In genomic region chr1:92545929-92546328, GRCm38 (mm10) we compare ENCODE assay signal across 35 mouse cellular contexts. TPM values are rescaled to one million over a fixed set of nuclear protein-coding genes. Genes with fewer than 3 reads are reported as not detected.
DNase-seq lines count a peak whose midpoint lies in the region; ATAC-seq lines count a peak whose summit lies in the region.
"Had no signal": no experiment of that assay in that cellular context is flagged by ENCODE, and none has a peak within 500 bp of the region (broad histone marks: within the 10 kb centered on the region; RNA-seq: fewer than 3 reads in every experiment).

No protein-coding gene starts in this region.

- ATAC-seq in embryonic facial prominence, embryonic 14.5 days (ENCODE audit: low read depth), result peak; percentile 81
- ATAC-seq: forebrain, embryonic 15.5 days; hindbrain, postnatal 0 days; inflammation-experienced regulatory T-cells, adult 6 months; intestine, embryonic 16.5 days had no signal

- H3K9me3 ChIP-seq in embryonic facial prominence, embryonic 14.5 days (ENCODE audit: control insufficient read depth, low read length), result 0 out of 2 replicates have a peak, but pooled peaks cover 4% of the 10 kb centered on the region
- H3K9me3 ChIP-seq in embryonic facial prominence, embryonic 10.5 days, result no peaks in the 10 kb centered on the region
- H3K9me3 ChIP-seq in limb, embryonic 10.5 days (replicated peaks), result no peaks in the 10 kb centered on the region
- H3K9me3 ChIP-seq: forebrain, embryonic 12.5 days; forebrain, embryonic 15.5 days; heart, embryonic 10.5 days; heart, embryonic 13.5 days had no signal

- H3K27ac ChIP-seq in embryonic facial prominence, embryonic 14.5 days (replicated peaks; ENCODE audit: low read depth, low read length), result no peak overlapping the region
- H3K27ac ChIP-seq in embryonic facial prominence, embryonic 10.5 days (replicated peaks), result no peak overlapping the region
- H3K27ac ChIP-seq in limb, embryonic 10.5 days, result no peak overlapping the region
- H3K27ac ChIP-seq: forebrain, embryonic 12.5 days; forebrain, embryonic 15.5 days; heart, embryonic 10.5 days; heart, embryonic 13.5 days; hindbrain, embryonic 14.5 days; hindbrain, postnatal 0 days had no signal

- no peaks in the 10 kb centered on the region for H3K4me1 ChIP-seq in embryonic facial prominence, embryonic 14.5 days (ENCODE audit: control insufficient read depth, insufficient read depth, low read length)
- H3K4me1 ChIP-seq in embryonic facial prominence, embryonic 10.5 days, result no peaks in the 10 kb centered on the region
- no peaks in the 10 kb centered on the region for H3K4me1 ChIP-seq in limb, embryonic 10.5 days
- H3K4me1 ChIP-seq: forebrain, embryonic 12.5 days; forebrain, embryonic 15.5 days; heart, embryonic 10.5 days; heart, embryonic 13.5 days had no signal

- no peaks in the 10 kb centered on the region for H3K36me3 ChIP-seq in embryonic facial prominence, embryonic 14.5 days (ENCODE audit: control insufficient read depth, insufficient read depth, low read length)
- no peaks in the 10 kb centered on the region for H3K36me3 ChIP-seq in embryonic facial prominence, embryonic 10.5 days (replicated peaks)
- no peaks in the 10 kb centered on the region for H3K36me3 ChIP-seq in limb, embryonic 10.5 days
- H3K36me3 ChIP-seq: forebrain, embryonic 12.5 days; forebrain, embryonic 15.5 days; heart, embryonic 10.5 days; heart, embryonic 13.5 days had no signal

- no peak overlapping the region for H3K9ac ChIP-seq in embryonic facial prominence, embryonic 14.5 days (ENCODE audit: low read depth, low read length)
- H3K9ac ChIP-seq: forebrain, embryonic 12.5 days; forebrain, embryonic 15.5 days; heart, embryonic 13.5 days; hindbrain, embryonic 14.5 days had no signal

- 82% methylated on average over 2 of the region's 2 CpGs for WGBS in embryonic facial prominence, embryonic 14.5 days
- 83% methylated on average over 2 of the region's 2 CpGs for WGBS in embryonic facial prominence, embryonic 10.5 days
- 89% methylated on average over 2 of the region's 2 CpGs for WGBS in limb, embryonic 10.5 days

- H3K4me2 ChIP-seq in embryonic facial prominence, embryonic 14.5 days (ENCODE audit: low read depth, low read length), result no peak overlapping the region
- H3K4me2 ChIP-seq: forebrain, embryonic 12.5 days; forebrain, embryonic 15.5 days; heart, embryonic 13.5 days; hindbrain, embryonic 14.5 days had no signal

- peak; percentile 42 for DNase-seq in adrenal gland, adult 2 months
- no peak for DNase-seq in adrenal gland, adult 8-10 months
- DNase-seq in embryonic facial prominence, embryonic 14.5 days (ENCODE audit: low spot score), result peak; percentile 34
- no peak for DNase-seq in embryonic facial prominence, embryonic 10.5 days (ENCODE audit: low spot score)
- peak; percentile 13 to 22 for DNase-seq in adrenal gland, postnatal 36 days
- no peak for DNase-seq in limb, embryonic 10.5 days (ENCODE audit: low spot score)
- no peak for DNase-seq in MN1 (ENCODE audit: low spot score)
- DNase-seq: B cell, adult 2 months; cerebellum, adult 11-12 months; cerebellum, adult 8-10 months; cerebellum, postnatal 36 days; embryo, embryonic 11 days; gastrocnemius, postnatal 25 days; heart, adult 18-20 months; heart, postnatal 14 days; heart, postnatal 4 days; kidney, adult 18-20 months; kidney, adult 9 months had no signal

- H3K27me3 ChIP-seq in embryonic facial prominence, embryonic 14.5 days (replicated peaks; ENCODE audit: control insufficient read depth, insufficient read depth, low read length), result no peaks in the 10 kb centered on the region
- H3K27me3 ChIP-seq in embryonic facial prominence, embryonic 10.5 days (replicated peaks; ENCODE audit: low read depth, poor library complexity, severe bottlenecking), result no peaks in the 10 kb centered on the region
- no peaks in the 10 kb centered on the region for H3K27me3 ChIP-seq in limb, embryonic 10.5 days (ENCODE audit: low read depth, poor library complexity, severe bottlenecking)
- H3K27me3 ChIP-seq: forebrain, embryonic 12.5 days; forebrain, embryonic 15.5 days; heart, embryonic 13.5 days had no signal

- no peak overlapping the region for H3K4me3 ChIP-seq in embryonic facial prominence, embryonic 14.5 days (ENCODE audit: low read depth, low read length)
- H3K4me3 ChIP-seq in embryonic facial prominence, embryonic 10.5 days, result no peak overlapping the region
- H3K4me3 ChIP-seq in limb, embryonic 10.5 days, result no peak overlapping the region
- H3K4me3 ChIP-seq: erythroblast, embryonic 14.5 days; forebrain, embryonic 12.5 days; forebrain, embryonic 15.5 days; heart, embryonic 10.5 days; heart, embryonic 13.5 days had no signal

RNA-seq across cellular contexts. Expression of gene Olfr1413, which starts 25.2 kb away (rescaled TPM):
- not detected for total RNA-seq in adrenal gland, adult 2 months (2021)
- polyA plus RNA-seq in adrenal gland, adult 2 months (2012; rRNA removed), result not detected in 2 replicates
- not detected for total RNA-seq in adrenal gland, adult 8-10 months (2022)
- not detected in 2 replicates for polyA plus RNA-seq in embryonic facial prominence, embryonic 14.5 days (2014; fragmentation: Nextera tagmentation; extraction: Ambion mirVana)
- polyA plus RNA-seq in embryonic facial prominence, embryonic 10.5 days (2016; fragmentation: Nextera tagmentation; extraction: Ambion mirVana), result not detected in 2 replicates
- total RNA-seq in adrenal gland, postnatal 36 days (2021), result not detected
- not detected in 2 replicates for polyA plus RNA-seq in limb, embryonic 10.5 days (2016; fragmentation: Nextera tagmentation; extraction: Ambion mirVana)
- total RNA-seq: CH12.LX; gastrocnemius, adult 8-10 months; gastrocnemius, postnatal 25 days; heart, adult 18-20 months; heart, postnatal 14 days; heart, postnatal 4 days; hindbrain, postnatal 0 days; MEL had no signal
- polyA plus RNA-seq: cortical plate, adult 2 months; embryonic facial prominence, embryonic 11.5 days; erythroblast, embryonic 14.5 days; forebrain, embryonic 12.5 days; forebrain, embryonic 15.5 days; gonadal fat pad, adult 2 months; heart, embryonic 10.5 days; heart, embryonic 13.5 days; heart, embryonic 16.5 days; hindbrain, embryonic 11.5 days; hindbrain, embryonic 14.5 days; hindbrain, postnatal 0 days; inflammation-experienced regulatory T-cells, adult 6 months; intestine, embryonic 16.5 days had no signal

RNA-seq across cellular contexts. Expression of gene Olfr1414, which starts 27.5 kb away (rescaled TPM):
- total RNA-seq in adrenal gland, adult 2 months (2021), result not detected
- not detected in 2 replicates for polyA plus RNA-seq in adrenal gland, adult 2 months (2012; rRNA removed)
- under 1 TPM in 2 of 4 experiments, not detected in 2; 0.06 to 0.07 TPM for total RNA-seq in adrenal gland, adult 8-10 months (2022)
- polyA plus RNA-seq in embryonic facial prominence, embryonic 14.5 days (2014; fragmentation: Nextera tagmentation; extraction: Ambion mirVana), result 0.11 and 0.12 TPM in 2 replicates
- polyA plus RNA-seq in embryonic facial prominence, embryonic 10.5 days (2016; fragmentation: Nextera tagmentation; extraction: Ambion mirVana), result 0.05 TPM in 1 of 2 replicates, not detected in the other
- total RNA-seq in adrenal gland, postnatal 36 days (2021), result under 1 TPM in 1 of 2 experiments, not detected in 1; 0.10 TPM
- polyA plus RNA-seq in limb, embryonic 10.5 days (2016; fragmentation: Nextera tagmentation; extraction: Ambion mirVana), result not detected in 2 replicates
- total RNA-seq: gastrocnemius, adult 8-10 months; gastrocnemius, postnatal 25 days; heart, adult 18-20 months; heart, postnatal 14 days; heart, postnatal 4 days; hindbrain, postnatal 0 days; MEL had no signal
- polyA plus RNA-seq: cortical plate, adult 2 months; embryonic facial prominence, embryonic 11.5 days; erythroblast, embryonic 14.5 days; forebrain, embryonic 15.5 days; heart, embryonic 10.5 days; heart, embryonic 13.5 days; heart, embryonic 16.5 days; hindbrain, embryonic 11.5 days; hindbrain, embryonic 14.5 days; hindbrain, postnatal 0 days; inflammation-experienced regulatory T-cells, adult 6 months; intestine, embryonic 16.5 days had no signal

RNA-seq across cellular contexts. Expression of gene Olfr1412, which starts 39.6 kb away (rescaled TPM):
- not detected for total RNA-seq in adrenal gland, adult 2 months (2021)
- polyA plus RNA-seq in adrenal gland, adult 2 months (2012; rRNA removed), result not detected in 2 replicates
- total RNA-seq in adrenal gland, adult 8-10 months (2022), result not detected
- polyA plus RNA-seq in embryonic facial prominence, embryonic 14.5 days (2014; fragmentation: Nextera tagmentation; extraction: Ambion mirVana), result not detected in 2 replicates
- not detected in 2 replicates for polyA plus RNA-seq in embryonic facial prominence, embryonic 10.5 days (2016; fragmentation: Nextera tagmentation; extraction: Ambion mirVana)
- not detected for total RNA-seq in adrenal gland, postnatal 36 days (2021)
- not detected in 2 replicates for polyA plus RNA-seq in limb, embryonic 10.5 days (2016; fragmentation: Nextera tagmentation; extraction: Ambion mirVana)
- total RNA-seq: CH12.LX; gastrocnemius, adult 8-10 months; gastrocnemius, postnatal 25 days; heart, adult 18-20 months; heart, postnatal 14 days; heart, postnatal 4 days; hindbrain, postnatal 0 days; MEL had no signal
- polyA plus RNA-seq: cortical plate, adult 2 months; embryonic facial prominence, embryonic 11.5 days; erythroblast, embryonic 14.5 days; forebrain, embryonic 12.5 days; forebrain, embryonic 15.5 days; gonadal fat pad, adult 2 months; heart, embryonic 10.5 days; heart, embryonic 13.5 days; heart, embryonic 16.5 days; hindbrain, embryonic 11.5 days; hindbrain, embryonic 14.5 days; hindbrain, postnatal 0 days; inflammation-experienced regulatory T-cells, adult 6 months; intestine, embryonic 16.5 days had no signal

RNA-seq across cellular contexts. Expression of gene Olfr1411, which starts 48.3 kb away (rescaled TPM):
- total RNA-seq in adrenal gland, adult 2 months (2021), result not detected
- not detected in 2 replicates for polyA plus RNA-seq in adrenal gland, adult 2 months (2012; rRNA removed)
- total RNA-seq in adrenal gland, adult 8-10 months (2022), result not detected
- not detected in 2 replicates for polyA plus RNA-seq in embryonic facial prominence, embryonic 14.5 days (2014; fragmentation: Nextera tagmentation; extraction: Ambion mirVana)
- polyA plus RNA-seq in embryonic facial prominence, embryonic 10.5 days (2016; fragmentation: Nextera tagmentation; extraction: Ambion mirVana), result not detected in 2 replicates
- total RNA-seq in adrenal gland, postnatal 36 days (2021), result not detected
- polyA plus RNA-seq in limb, embryonic 10.5 days (2016; fragmentation: Nextera tagmentation; extraction: Ambion mirVana), result not detected in 2 replicates
- total RNA-seq: CH12.LX; gastrocnemius, adult 8-10 months; gastrocnemius, postnatal 25 days; heart, adult 18-20 months; heart, postnatal 14 days; heart, postnatal 4 days; hindbrain, postnatal 0 days; MEL had no signal
- polyA plus RNA-seq: cortical plate, adult 2 months; embryonic facial prominence, embryonic 11.5 days; erythroblast, embryonic 14.5 days; forebrain, embryonic 12.5 days; forebrain, embryonic 15.5 days; gonadal fat pad, adult 2 months; heart, embryonic 10.5 days; heart, embryonic 13.5 days; heart, embryonic 16.5 days; hindbrain, embryonic 11.5 days; hindbrain, embryonic 14.5 days; hindbrain, postnatal 0 days; inflammation-experienced regulatory T-cells, adult 6 months; intestine, embryonic 16.5 days had no signal

RNA-seq across cellular contexts. Expression of gene Olfr1415, which starts 50.0 kb away (rescaled TPM):
- not detected for total RNA-seq in adrenal gland, adult 2 months (2021)
- polyA plus RNA-seq in adrenal gland, adult 2 months (2012; rRNA removed), result not detected in 2 replicates
- total RNA-seq in adrenal gland, adult 8-10 months (2022), result under 1 TPM in 1 of 4 experiments, not detected in 3; 0.12 TPM
- polyA plus RNA-seq in embryonic facial prominence, embryonic 14.5 days (2014; fragmentation: Nextera tagmentation; extraction: Ambion mirVana), result not detected in 2 replicates
- polyA plus RNA-seq in embryonic facial prominence, embryonic 10.5 days (2016; fragmentation: Nextera tagmentation; extraction: Ambion mirVana), result 0.15 TPM in 1 of 2 replicates, not detected in the other
- total RNA-seq in adrenal gland, postnatal 36 days (2021), result not detected
- polyA plus RNA-seq in limb, embryonic 10.5 days (2016; fragmentation: Nextera tagmentation; extraction: Ambion mirVana), result not detected in 2 replicates
- total RNA-seq: CH12.LX; gastrocnemius, adult 8-10 months; gastrocnemius, postnatal 25 days; heart, adult 18-20 months; heart, postnatal 14 days; heart, postnatal 4 days; hindbrain, postnatal 0 days; MEL had no signal
- polyA plus RNA-seq: cortical plate, adult 2 months; embryonic facial prominence, embryonic 11.5 days; erythroblast, embryonic 14.5 days; forebrain, embryonic 12.5 days; forebrain, embryonic 15.5 days; gonadal fat pad, adult 2 months; heart, embryonic 10.5 days; heart, embryonic 13.5 days; heart, embryonic 16.5 days; hindbrain, embryonic 11.5 days; hindbrain, embryonic 14.5 days; hindbrain, postnatal 0 days; inflammation-experienced regulatory T-cells, adult 6 months; intestine, embryonic 16.5 days had no signal

Comparison
In these comparisons a context has a peak if more than half of its experiments do, and no peak if none do; other contexts are left out.
1. DNase-seq: peak in adrenal gland, adult 2 months (single experiment), embryonic facial prominence, embryonic 14.5 days (single experiment) and adrenal gland, postnatal 36 days (2 of 2); none in adrenal gland, adult 8-10 months (single experiment), embryonic facial prominence, embryonic 10.5 days (single experiment), limb, embryonic 10.5 days (single experiment) and MN1 (single experiment).